Mouse (Mus musculus): Measurements from ENCODE around the gene Lin7b. TPM values are rescaled to one million over a fixed set of nuclear protein-coding genes. Genes with fewer than 3 reads are reported as not detected.

The Lin7b gene
- polyA plus RNA-seq (2014; fragmentation: Illumina TruSeq; extraction: RNeasy Lipid Tissue Mini Kit (QIAGEN cat#74804); ENCODE audit: low read depth, low replicate concordance) = not detected

GRCm38 (mm10) chr7:45370475-45371311 is at the start of gene Lin7b:
Lin7b (minus strand) TSS chr7:45370583.

DNA sequence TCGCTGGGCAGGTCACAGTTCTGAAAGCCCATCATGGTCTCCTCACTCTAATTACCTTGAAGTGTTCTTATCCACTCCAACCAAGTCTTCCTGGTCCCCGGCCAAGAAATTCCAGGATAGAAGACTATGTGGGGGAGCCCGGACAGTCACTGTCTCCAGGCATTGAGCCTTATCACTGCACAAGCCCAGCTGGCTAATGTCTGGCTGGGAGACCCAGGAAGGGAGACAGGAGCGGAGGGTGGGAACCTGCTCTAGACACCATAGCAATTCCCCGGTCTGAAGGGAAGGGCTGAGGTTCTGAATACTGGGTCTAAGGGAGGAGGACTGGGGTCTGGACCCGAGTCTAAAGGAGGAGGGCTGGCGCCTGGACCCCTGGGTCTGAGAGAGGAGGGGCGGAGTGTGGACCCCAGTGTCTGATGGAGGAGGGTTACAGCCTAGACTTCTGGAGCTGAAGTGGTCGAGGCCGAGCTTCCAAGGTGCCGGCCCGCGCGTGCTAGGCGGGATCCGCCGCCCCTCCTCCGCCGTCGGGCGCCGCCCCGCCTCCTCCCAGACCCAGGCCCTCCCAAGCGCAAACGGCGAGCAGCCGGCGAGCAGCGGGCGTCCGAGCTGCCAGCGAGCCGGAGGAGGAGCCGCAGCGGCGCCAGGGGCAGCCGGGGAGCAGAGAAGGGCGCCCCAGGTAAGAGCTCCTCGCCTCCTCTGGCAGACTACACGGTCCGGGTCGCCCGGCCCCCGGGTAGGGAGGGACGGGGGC is 42.9 kb upstream of the Lin7b start, which contains the start of gene Ntf5:
Ntf5 (plus strand) TSS at position 583 of the 751 bp plus-strand sequence.

GRCm38 (mm10) chr7:45405091-45406075 is 35.0 kb upstream of the Lin7b start, which contains the start of gene Kcna7:
Kcna7 (plus strand) TSS chr7:45405653.

DNA sequence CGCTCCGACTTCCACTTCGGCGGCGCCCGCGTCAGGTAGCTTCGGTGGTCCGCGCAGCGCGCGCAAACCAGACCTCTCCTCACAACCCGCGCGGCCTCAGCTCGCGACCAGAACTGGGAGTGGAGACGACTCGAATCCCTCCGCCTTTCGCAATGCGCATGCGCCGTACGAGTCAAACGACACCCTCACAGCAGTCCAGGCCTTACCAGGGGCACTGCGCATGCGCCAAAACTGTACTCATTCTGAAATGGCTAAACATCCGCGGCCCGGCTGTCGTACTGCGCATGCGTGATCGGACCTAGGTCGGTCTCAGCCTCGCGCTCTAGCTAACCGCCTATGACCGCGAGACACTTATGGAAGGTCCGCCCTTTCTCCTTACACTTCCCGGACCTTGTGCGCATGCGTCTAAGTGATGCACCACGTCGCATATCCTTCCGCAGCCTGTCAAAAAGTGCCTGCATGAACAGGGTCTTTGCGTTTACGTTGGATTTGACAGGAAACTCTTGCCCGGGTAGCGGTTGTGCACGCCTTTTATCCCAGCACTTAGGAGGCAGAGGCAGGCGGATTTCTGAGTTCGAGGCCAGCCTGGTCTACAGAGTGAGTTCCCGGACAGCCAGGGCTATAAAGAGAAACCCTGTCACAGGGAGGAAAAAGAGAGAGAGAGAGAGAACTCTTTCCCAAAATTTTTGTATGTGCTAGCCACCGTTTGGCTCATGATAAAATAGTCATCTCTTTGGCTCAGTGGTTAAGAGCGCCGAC is 25.4 kb upstream of the Lin7b start, which contains the start of gene Snrnp70:
Snrnp70 (minus strand) TSS at position 165 of the 759 bp plus-strand sequence.

DNA sequence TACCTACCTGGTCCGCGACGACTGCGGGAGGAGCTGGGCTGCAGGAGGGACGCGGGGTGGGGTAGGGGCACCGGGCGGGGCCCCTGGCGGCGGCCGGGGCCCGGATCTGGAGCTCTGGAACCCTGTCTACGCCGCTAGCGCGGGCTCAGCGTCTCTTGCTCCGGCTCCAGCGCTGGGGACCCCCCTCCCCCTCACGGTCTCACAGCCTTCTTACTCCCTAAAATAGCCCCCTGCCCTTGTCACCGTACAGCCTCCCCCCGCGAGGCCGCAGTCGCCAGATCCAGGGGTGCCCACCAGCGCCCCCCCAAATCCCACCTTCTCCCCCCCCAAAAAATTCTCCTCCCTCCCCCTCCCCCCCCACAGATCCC is 3.7 kb downstream of the Lin7b start, which contains the start of gene Ppfia3:
Ppfia3 (minus strand) TSS at position 368 of the 368 bp plus-strand sequence.

GRCm38 (mm10) chr7:45335056-45335455 is 35.3 kb downstream of the Lin7b start, which contains the start of gene Hrc:
Hrc (plus strand) TSS chr7:45335290.

DNA sequence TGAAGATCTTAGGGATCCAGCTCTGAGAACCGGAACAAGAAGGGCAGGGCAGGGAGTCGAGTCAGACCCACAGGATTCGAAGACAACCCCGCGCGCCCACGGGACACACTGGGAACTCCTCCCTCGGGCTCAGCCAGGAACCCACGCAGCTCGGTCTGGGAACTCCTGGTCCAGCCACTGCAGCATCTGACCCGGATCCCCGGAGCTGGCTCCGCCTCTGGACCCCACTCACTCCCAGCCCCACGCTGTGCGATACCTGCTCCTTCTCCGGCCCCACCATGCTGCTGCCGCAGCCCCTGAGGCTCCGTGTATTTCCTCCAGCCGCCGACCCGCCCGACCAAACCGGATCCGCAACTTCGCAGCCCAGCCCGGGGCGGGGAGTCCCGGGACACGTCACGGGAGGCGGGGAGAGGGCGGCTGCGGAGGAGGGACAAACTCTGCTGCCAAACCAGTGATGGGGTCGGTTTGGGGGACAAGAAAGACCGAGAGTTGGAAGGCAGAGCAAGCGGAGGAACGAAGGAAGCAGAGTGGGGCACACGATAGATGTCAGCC is 36.9 kb downstream of the Lin7b start, which contains the start of gene Trpm4:
Trpm4 (minus strand) TSS at position 350 of the 552 bp plus-strand sequence.

Other genes with a start within 250 kb of the Lin7b start
- 172 TPM for gene Rps11, start 246.1 kb downstream of the Lin7b start, polyA plus RNA-seq (2014; fragmentation: Illumina TruSeq; extraction: RNeasy Lipid Tissue Mini Kit (QIAGEN cat#74804); ENCODE audit: low read depth, low replicate concordance)
- gene Rpl13a, start 241.8 kb downstream of the Lin7b start, polyA plus RNA-seq (2014; fragmentation: Illumina TruSeq; extraction: RNeasy Lipid Tissue Mini Kit (QIAGEN cat#74804); ENCODE audit: low read depth, low replicate concordance) = 253 TPM
- gene Gm45713, start 234.4 kb downstream of the Lin7b start, polyA plus RNA-seq (2014; fragmentation: Illumina TruSeq; extraction: RNeasy Lipid Tissue Mini Kit (QIAGEN cat#74804); ENCODE audit: low read depth, low replicate concordance) = not detected
- gene Flt3l, start 234.2 kb downstream of the Lin7b start, polyA plus RNA-seq (2014; fragmentation: Illumina TruSeq; extraction: RNeasy Lipid Tissue Mini Kit (QIAGEN cat#74804); ENCODE audit: low read depth, low replicate concordance) = 5.4 TPM
- 3.9 TPM for gene Pih1d1, start 216.3 kb downstream of the Lin7b start, polyA plus RNA-seq (2014; fragmentation: Illumina TruSeq; extraction: RNeasy Lipid Tissue Mini Kit (QIAGEN cat#74804); ENCODE audit: low read depth, low replicate concordance)
- gene Aldh16a1, start 216.0 kb downstream of the Lin7b start, polyA plus RNA-seq (2014; fragmentation: Illumina TruSeq; extraction: RNeasy Lipid Tissue Mini Kit (QIAGEN cat#74804); ENCODE audit: low read depth, low replicate concordance) = 5.2 TPM
- not detected for gene Slc17a7, start 206.6 kb downstream of the Lin7b start, polyA plus RNA-seq (2014; fragmentation: Illumina TruSeq; extraction: RNeasy Lipid Tissue Mini Kit (QIAGEN cat#74804); ENCODE audit: low read depth, low replicate concordance)
- gene Gfy, start 191.0 kb downstream of the Lin7b start, polyA plus RNA-seq (2014; fragmentation: Illumina TruSeq; extraction: RNeasy Lipid Tissue Mini Kit (QIAGEN cat#74804); ENCODE audit: low read depth, low replicate concordance) = not detected
- not detected for gene Pth2, start 189.6 kb downstream of the Lin7b start, polyA plus RNA-seq (2014; fragmentation: Illumina TruSeq; extraction: RNeasy Lipid Tissue Mini Kit (QIAGEN cat#74804); ENCODE audit: low read depth, low replicate concordance)
- gene Ccdc155, start 165.7 kb downstream of the Lin7b start, polyA plus RNA-seq (2014; fragmentation: Illumina TruSeq; extraction: RNeasy Lipid Tissue Mini Kit (QIAGEN cat#74804); ENCODE audit: low read depth, low replicate concordance) = not detected
- gene Dkkl1, start 158.4 kb downstream of the Lin7b start, polyA plus RNA-seq (2014; fragmentation: Illumina TruSeq; extraction: RNeasy Lipid Tissue Mini Kit (QIAGEN cat#74804); ENCODE audit: low read depth, low replicate concordance) = not detected
- gene Tead2, start 154.8 kb downstream of the Lin7b start, polyA plus RNA-seq (2014; fragmentation: Illumina TruSeq; extraction: RNeasy Lipid Tissue Mini Kit (QIAGEN cat#74804); ENCODE audit: low read depth, low replicate concordance) = 0.19 TPM
- gene Cd37, start 131.5 kb downstream of the Lin7b start, polyA plus RNA-seq (2014; fragmentation: Illumina TruSeq; extraction: RNeasy Lipid Tissue Mini Kit (QIAGEN cat#74804); ENCODE audit: low read depth, low replicate concordance) = 0.34 TPM
- gene Slc6a16, start 129.5 kb downstream of the Lin7b start, polyA plus RNA-seq (2014; fragmentation: Illumina TruSeq; extraction: RNeasy Lipid Tissue Mini Kit (QIAGEN cat#74804); ENCODE audit: low read depth, low replicate concordance) = 1.2 TPM
- gene Slc6a21, start 93.1 kb downstream of the Lin7b start, polyA plus RNA-seq (2014; fragmentation: Illumina TruSeq; extraction: RNeasy Lipid Tissue Mini Kit (QIAGEN cat#74804); ENCODE audit: low read depth, low replicate concordance) = not detected
- not detected for gene Trpm4, start 36.8 kb downstream of the Lin7b start, polyA plus RNA-seq (2014; fragmentation: Illumina TruSeq; extraction: RNeasy Lipid Tissue Mini Kit (QIAGEN cat#74804); ENCODE audit: low read depth, low replicate concordance)
- gene Hrc, start 35.3 kb downstream of the Lin7b start, polyA plus RNA-seq (2014; fragmentation: Illumina TruSeq; extraction: RNeasy Lipid Tissue Mini Kit (QIAGEN cat#74804); ENCODE audit: low read depth, low replicate concordance) = not detected
- not detected for gene Ppfia3, start 3.6 kb downstream of the Lin7b start, polyA plus RNA-seq (2014; fragmentation: Illumina TruSeq; extraction: RNeasy Lipid Tissue Mini Kit (QIAGEN cat#74804); ENCODE audit: low read depth, low replicate concordance)
- gene Snrnp70, start 25.2 kb upstream of the Lin7b start, polyA plus RNA-seq (2014; fragmentation: Illumina TruSeq; extraction: RNeasy Lipid Tissue Mini Kit (QIAGEN cat#74804); ENCODE audit: low read depth, low replicate concordance) = 36.2 TPM
- gene Kcna7, start 35.1 kb upstream of the Lin7b start, polyA plus RNA-seq (2014; fragmentation: Illumina TruSeq; extraction: RNeasy Lipid Tissue Mini Kit (QIAGEN cat#74804); ENCODE audit: low read depth, low replicate concordance) = not detected
- gene Ntf5, start 43.1 kb upstream of the Lin7b start, polyA plus RNA-seq (2014; fragmentation: Illumina TruSeq; extraction: RNeasy Lipid Tissue Mini Kit (QIAGEN cat#74804); ENCODE audit: low read depth, low replicate concordance) = not detected
- not detected for gene Lhb, start 50.2 kb upstream of the Lin7b start, polyA plus RNA-seq (2014; fragmentation: Illumina TruSeq; extraction: RNeasy Lipid Tissue Mini Kit (QIAGEN cat#74804); ENCODE audit: low read depth, low replicate concordance)
- gene Gys1, start 64.3 kb upstream of the Lin7b start, polyA plus RNA-seq (2014; fragmentation: Illumina TruSeq; extraction: RNeasy Lipid Tissue Mini Kit (QIAGEN cat#74804); ENCODE audit: low read depth, low replicate concordance) = 0.64 TPM
- 0.58 TPM for gene Ruvbl2, start 67.5 kb upstream of the Lin7b start, polyA plus RNA-seq (2014; fragmentation: Illumina TruSeq; extraction: RNeasy Lipid Tissue Mini Kit (QIAGEN cat#74804); ENCODE audit: low read depth, low replicate concordance)
- 81.8 TPM for gene Ftl1, start 89.3 kb upstream of the Lin7b start, polyA plus RNA-seq (2014; fragmentation: Illumina TruSeq; extraction: RNeasy Lipid Tissue Mini Kit (QIAGEN cat#74804); ENCODE audit: low read depth, low replicate concordance)
- gene Bax, start 96.3 kb upstream of the Lin7b start, polyA plus RNA-seq (2014; fragmentation: Illumina TruSeq; extraction: RNeasy Lipid Tissue Mini Kit (QIAGEN cat#74804); ENCODE audit: low read depth, low replicate concordance) = 0.79 TPM
- not detected for gene Tulp2, start 111.3 kb upstream of the Lin7b start, polyA plus RNA-seq (2014; fragmentation: Illumina TruSeq; extraction: RNeasy Lipid Tissue Mini Kit (QIAGEN cat#74804); ENCODE audit: low read depth, low replicate concordance)
- not detected for gene Gm45808, start 116.2 kb upstream of the Lin7b start, polyA plus RNA-seq (2014; fragmentation: Illumina TruSeq; extraction: RNeasy Lipid Tissue Mini Kit (QIAGEN cat#74804); ENCODE audit: low read depth, low replicate concordance)
- gene Dhdh, start 118.2 kb upstream of the Lin7b start, polyA plus RNA-seq (2014; fragmentation: Illumina TruSeq; extraction: RNeasy Lipid Tissue Mini Kit (QIAGEN cat#74804); ENCODE audit: low read depth, low replicate concordance) = 85.8 TPM
- 38.2 TPM for gene Nucb1, start 139.8 kb upstream of the Lin7b start, polyA plus RNA-seq (2014; fragmentation: Illumina TruSeq; extraction: RNeasy Lipid Tissue Mini Kit (QIAGEN cat#74804); ENCODE audit: low read depth, low replicate concordance)
- gene Ppp1r15a, start 155.7 kb upstream of the Lin7b start, polyA plus RNA-seq (2014; fragmentation: Illumina TruSeq; extraction: RNeasy Lipid Tissue Mini Kit (QIAGEN cat#74804); ENCODE audit: low read depth, low replicate concordance) = 0.95 TPM
- not detected for gene Plekha4, start 155.7 kb upstream of the Lin7b start, polyA plus RNA-seq (2014; fragmentation: Illumina TruSeq; extraction: RNeasy Lipid Tissue Mini Kit (QIAGEN cat#74804); ENCODE audit: low read depth, low replicate concordance)
- not detected for gene Hsd17b14, start 184.3 kb upstream of the Lin7b start, polyA plus RNA-seq (2014; fragmentation: Illumina TruSeq; extraction: RNeasy Lipid Tissue Mini Kit (QIAGEN cat#74804); ENCODE audit: low read depth, low replicate concordance)
- gene Bcat2, start 199.6 kb upstream of the Lin7b start, polyA plus RNA-seq (2014; fragmentation: Illumina TruSeq; extraction: RNeasy Lipid Tissue Mini Kit (QIAGEN cat#74804); ENCODE audit: low read depth, low replicate concordance) = 3.7 TPM
- gene Fgf21, start 244.9 kb upstream of the Lin7b start, polyA plus RNA-seq (2014; fragmentation: Illumina TruSeq; extraction: RNeasy Lipid Tissue Mini Kit (QIAGEN cat#74804); ENCODE audit: low read depth, low replicate concordance) = not detected
- gene Fut1, start 246.7 kb upstream of the Lin7b start, polyA plus RNA-seq (2014; fragmentation: Illumina TruSeq; extraction: RNeasy Lipid Tissue Mini Kit (QIAGEN cat#74804); ENCODE audit: low read depth, low replicate concordance) = not detected

All from liver, adult 10 weeks (tissue).